Mouse (Mus musculus): ENCODE measurements around the gene Ptpn14. TPM values are rescaled to one million over a fixed set of nuclear protein-coding genes. Genes with fewer than 3 reads are reported as not detected.

The Ptpn14 gene
- total RNA-seq, 1 experiment, result 27.1 TPM

GRCm38 (mm10) chr1:189801303-189801702 is 73.2 kb downstream of the Ptpn14 start:
- no peaks in the 10 kb centered on the region for H3K9me3 ChIP-seq (ENCODE audit: control insufficient read depth, insufficient read depth, low read depth, low read length)
- H3K9ac ChIP-seq (ENCODE audit: insufficient read depth, low read depth, low read length, poor library complexity, severe bottlenecking), result no peak overlapping the region
- in situ Hi-C loops (cut with MboI; ENCODE audit: low sequenced_read_pairs in 2 of 2, unreplicated experiment in 2 of 2), result no loop called here
- no peak overlapping the region for H3K27ac ChIP-seq (ENCODE audit: insufficient read depth, low read depth, low read length, poor library complexity, severe bottlenecking)
- no peaks in the 10 kb centered on the region for H3K4me1 ChIP-seq (ENCODE audit: control insufficient read depth in 2 of 2, insufficient read depth in 2 of 2, low read length in 2 of 2, poor library complexity in 1 of 2)
- H3K4me3 ChIP-seq (ENCODE audit: insufficient read depth in 1 of 2, low read depth in 1 of 2, low read length in 2 of 2, poor library complexity in 1 of 2, severe bottlenecking in 1 of 2), result no peak overlapping the region
- TF ChIP-seq HCFC1 (IDR thresholded peaks at IDR 0.05; ENCODE audit: borderline replicate concordance, insufficient read depth, low read length) (no peak), ZC3H11A (IDR thresholded peaks at IDR 0.05; ENCODE audit: borderline replicate concordance, low read depth, low read length) (no peak), ZNF384 (IDR thresholded peaks at IDR 0.05; ENCODE audit: low read depth, low read length) (no peak)
- peaks cover 7% of the 10 kb centered on the region; the same call in 1 of the 2 replicates for H3K36me3 ChIP-seq (ENCODE audit: control insufficient read depth, insufficient read depth, low read length, poor library complexity, severe bottlenecking)
- DNase-seq (ENCODE audit: low read depth, low spot score), result no peak

- 0 out of 4 replicates have a peak, but pooled peaks cover 0 to 2% of the 10 kb centered on the region in 2 experiments for H3K4me1 ChIP-seq (ENCODE audit: control insufficient read depth in 2 of 2, insufficient read depth in 2 of 2, low read length in 2 of 2, poor library complexity in 1 of 2)
- TF ChIP-seq ZNF384 (IDR thresholded peaks at IDR 0.05; ENCODE audit: low read depth, low read length) (no peak), HCFC1 (IDR thresholded peaks at IDR 0.05; ENCODE audit: borderline replicate concordance, insufficient read depth, low read length) (no peak), CHD2 (IDR thresholded peaks at IDR 0.05; ENCODE audit: low read depth, low read length) (no peak), ZC3H11A (IDR thresholded peaks at IDR 0.05; ENCODE audit: borderline replicate concordance, low read depth, low read length) (no peak), MAFK (IDR thresholded peaks at IDR 0.05; ENCODE audit: insufficient read depth, low read depth, low read length) (no peak)
- in situ Hi-C loops (cut with MboI; ENCODE audit: low sequenced_read_pairs in 2 of 2, unreplicated experiment in 2 of 2), result no loop called here
- H3K9ac ChIP-seq (ENCODE audit: insufficient read depth, low read depth, low read length, poor library complexity, severe bottlenecking), result no peak overlapping the region
- no peak for DNase-seq (ENCODE audit: low read depth, low spot score)
- H3K27ac ChIP-seq (ENCODE audit: insufficient read depth, low read depth, low read length, poor library complexity, severe bottlenecking), result no peak overlapping the region
- no peak overlapping the region for H3K4me3 ChIP-seq (ENCODE audit: insufficient read depth in 1 of 2, low read depth in 1 of 2, low read length in 2 of 2, poor library complexity in 1 of 2, severe bottlenecking in 1 of 2)
- H3K9me3 ChIP-seq (ENCODE audit: control insufficient read depth, insufficient read depth, low read depth, low read length), result no peaks in the 10 kb centered on the region
- peaks cover 7% of the 10 kb centered on the region; the same call in 1 of the 2 replicates for H3K36me3 ChIP-seq (ENCODE audit: control insufficient read depth, insufficient read depth, low read length, poor library complexity, severe bottlenecking)
Measured at GRCm38 (mm10) chr1:189802575-189802974, 74.5 kb downstream of the Ptpn14 start.

- Histone ChIP-seq H3K9ac (ENCODE audit: insufficient read depth, low read depth, low read length, poor library complexity, severe bottlenecking) (no peak overlapping the region), H3K36me3 (ENCODE audit: control insufficient read depth, insufficient read depth, low read length, poor library complexity, severe bottlenecking) (no peaks in the 10 kb centered on the region), H3K9me3 (ENCODE audit: control insufficient read depth, insufficient read depth, low read depth, low read length) (no peaks in the 10 kb centered on the region), H3K27ac (ENCODE audit: insufficient read depth, low read depth, low read length, poor library complexity, severe bottlenecking) (no peak overlapping the region), H3K4me3 (ENCODE audit: insufficient read depth in 1 of 2, low read depth in 1 of 2, low read length in 2 of 2, poor library complexity in 1 of 2, severe bottlenecking in 1 of 2) (no peak overlapping the region), H3K4me1 (ENCODE audit: control insufficient read depth in 2 of 2, insufficient read depth in 2 of 2, low read length in 2 of 2, poor library complexity in 1 of 2) (0 out of 4 replicates have a peak, but pooled peaks cover 0 to 2% of the 10 kb centered on the region in 2 experiments)
- no peak for TF ChIP-seq ZC3H11A (IDR thresholded peaks at IDR 0.05; ENCODE audit: borderline replicate concordance, low read depth, low read length)
- TF ChIP-seq CHD2 (IDR thresholded peaks at IDR 0.05; ENCODE audit: low read depth, low read length), result no peak
- TF ChIP-seq ZNF384 (IDR thresholded peaks at IDR 0.05; ENCODE audit: low read depth, low read length), result no peak
- TF ChIP-seq HCFC1 (IDR thresholded peaks at IDR 0.05; ENCODE audit: borderline replicate concordance, insufficient read depth, low read length), result no peak
- TF ChIP-seq MAFK (IDR thresholded peaks at IDR 0.05; ENCODE audit: insufficient read depth, low read depth, low read length), result no peak
- in situ Hi-C loops (cut with MboI; ENCODE audit: low sequenced_read_pairs in 2 of 2, unreplicated experiment in 2 of 2), result no loop called here
- no peak for DNase-seq (ENCODE audit: low read depth, low spot score)
Measured at GRCm38 (mm10) chr1:189803742-189804141, 75.7 kb downstream of the Ptpn14 start.

- Histone ChIP-seq H3K4me3 (ENCODE audit: insufficient read depth in 1 of 2, low read depth in 1 of 2, low read length in 2 of 2, poor library complexity in 1 of 2, severe bottlenecking in 1 of 2) (no peak overlapping the region), H3K9me3 (ENCODE audit: control insufficient read depth, insufficient read depth, low read depth, low read length) (no peaks in the 10 kb centered on the region), H3K9ac (ENCODE audit: insufficient read depth, low read depth, low read length, poor library complexity, severe bottlenecking) (no peak overlapping the region), H3K27ac (ENCODE audit: insufficient read depth, low read depth, low read length, poor library complexity, severe bottlenecking) (no peak overlapping the region), H3K36me3 (ENCODE audit: control insufficient read depth, insufficient read depth, low read length, poor library complexity, severe bottlenecking) (no peaks in the 10 kb centered on the region), H3K4me1 (ENCODE audit: control insufficient read depth in 2 of 2, insufficient read depth in 2 of 2, low read length in 2 of 2, poor library complexity in 1 of 2) (0 out of 4 replicates have a peak, but pooled peaks cover 0 to 2% of the 10 kb centered on the region in 2 experiments)
- TF ChIP-seq HCFC1 (IDR thresholded peaks at IDR 0.05; ENCODE audit: borderline replicate concordance, insufficient read depth, low read length) (no peak), ZNF384 (IDR thresholded peaks at IDR 0.05; ENCODE audit: low read depth, low read length) (no peak), MAFK (IDR thresholded peaks at IDR 0.05; ENCODE audit: insufficient read depth, low read depth, low read length) (no peak), CHD2 (IDR thresholded peaks at IDR 0.05; ENCODE audit: low read depth, low read length) (no peak), ZC3H11A (IDR thresholded peaks at IDR 0.05; ENCODE audit: borderline replicate concordance, low read depth, low read length) (no peak)
- no peak for DNase-seq (ENCODE audit: low read depth, low spot score)
- in situ Hi-C loops (cut with MboI; ENCODE audit: low sequenced_read_pairs in 2 of 2, unreplicated experiment in 2 of 2), result no loop called here
Measured at GRCm38 (mm10) chr1:189806533-189807297, 78.6 kb downstream of the Ptpn14 start.
